In genomic region chr1:191184066-191184815, GRCm38 (mm10) we compare ENCODE assay signal across 7 mouse cellular contexts. TPM values are rescaled to one million over a fixed set of nuclear protein-coding genes. Genes with fewer than 3 reads are reported as not detected.
DNase-seq lines count a peak whose midpoint lies in the region; ATAC-seq lines count a peak whose summit lies in the region.

No protein-coding gene starts in this region.

- H3K27ac ChIP-seq in hindbrain, embryonic 10.5 days: 0 out of 2 replicates have a peak overlapping the region, but pooled peaks have one; percentile 19
- H3K27ac ChIP-seq in limb, embryonic 12.5 days: no peak overlapping the region
- no peak overlapping the region for H3K27ac ChIP-seq in midbrain, embryonic 15.5 days

- peaks cover 64% of the 10 kb centered on the region for H3K4me1 ChIP-seq in hindbrain, embryonic 10.5 days (replicated peaks)
- peaks cover 57% of the 10 kb centered on the region for H3K4me1 ChIP-seq in limb, embryonic 12.5 days (replicated peaks)
- peaks cover 43% of the 10 kb centered on the region for H3K4me1 ChIP-seq in midbrain, embryonic 15.5 days

- H3K9ac ChIP-seq in limb, embryonic 12.5 days (replicated peaks): peak overlapping the region; percentile 37
- H3K9ac ChIP-seq in midbrain, embryonic 15.5 days: 0 out of 2 replicates have a peak overlapping the region, but pooled peaks have one; percentile 29

- no peaks in the 10 kb centered on the region for H3K36me3 ChIP-seq in hindbrain, embryonic 10.5 days
- H3K36me3 ChIP-seq in limb, embryonic 12.5 days: no peaks in the 10 kb centered on the region
- no peaks in the 10 kb centered on the region for H3K36me3 ChIP-seq in midbrain, embryonic 15.5 days (replicated peaks)

- peak overlapping the region; percentile 98 for H3K4me2 ChIP-seq in limb, embryonic 12.5 days
- peak overlapping the region; percentile 94 for H3K4me2 ChIP-seq in midbrain, embryonic 15.5 days

- peak; percentile 22 for DNase-seq in thymus, postnatal 4 days
- DNase-seq in thymus, postnatal 10 days (ENCODE audit: low spot score in 2 of 2): no peak
- DNase-seq in embryo, embryonic 9.5 days (ENCODE audit: extremely low spot score): peak; percentile 67
- peak; percentile 61 for DNase-seq in hindbrain, embryonic 10.5 days (ENCODE audit: low spot score)

- ATAC-seq in limb, embryonic 12.5 days (ENCODE audit: insufficient number of reproducible peaks, insufficient read depth, low FRiP score, low TSS enrichment, low read depth): no peak
- ATAC-seq in midbrain, embryonic 15.5 days (replicated peaks): no peak
- ATAC-seq in megakaryocyte progenitor cell, adult 5-6 weeks (replicated peaks; ENCODE audit: poor library complexity): no peak

- no peaks in the 10 kb centered on the region for H3K9me3 ChIP-seq in hindbrain, embryonic 10.5 days
- H3K9me3 ChIP-seq in limb, embryonic 12.5 days: no peaks in the 10 kb centered on the region
- no peaks in the 10 kb centered on the region for H3K9me3 ChIP-seq in midbrain, embryonic 15.5 days

- under 1% methylated on average over 42 of the region's 42 CpGs for WGBS in hindbrain, embryonic 10.5 days
- under 1% methylated on average over 42 of the region's 42 CpGs for WGBS in limb, embryonic 12.5 days
- WGBS in midbrain, embryonic 15.5 days: 2% methylated on average over 42 of the region's 42 CpGs

- peak overlapping the region; percentile 56 for H3K4me3 ChIP-seq in hindbrain, embryonic 10.5 days
- peak overlapping the region; percentile 57 for H3K4me3 ChIP-seq in limb, embryonic 12.5 days (replicated peaks)
- H3K4me3 ChIP-seq in midbrain, embryonic 15.5 days: peak overlapping the region; percentile 54

- peaks cover 99% of the 10 kb centered on the region for H3K27me3 ChIP-seq in hindbrain, embryonic 10.5 days (ENCODE audit: insufficient read depth, poor library complexity, severe bottlenecking)
- peaks cover 82% of the 10 kb centered on the region for H3K27me3 ChIP-seq in limb, embryonic 12.5 days
- peaks cover 72% of the 10 kb centered on the region for H3K27me3 ChIP-seq in midbrain, embryonic 15.5 days (replicated peaks)

RNA-seq across cellular contexts. Expression of gene Fam71a, which starts 19.6 kb away (rescaled TPM):
- not detected in 2 replicates for polyA plus RNA-seq in hindbrain, embryonic 10.5 days (2016; fragmentation: Nextera tagmentation; extraction: Ambion mirVana)
- polyA plus RNA-seq in limb, embryonic 12.5 days (2016; fragmentation: Nextera tagmentation; extraction: Ambion mirVana): not detected in 2 replicates
- polyA plus RNA-seq in midbrain, embryonic 15.5 days (2015; fragmentation: Nextera tagmentation; extraction: Ambion mirVana): not detected in 2 replicates
- 0.12 TPM in 1 of 2 replicates, not detected in the other for total RNA-seq in megakaryocyte progenitor cell, adult 5-6 weeks (2015)
- total RNA-seq in megakaryocyte progenitor cell, adult 5-6 weeks (2017): not detected in 2 replicates

RNA-seq across cellular contexts. Expression of gene Atf3, which starts 33.6 kb away (rescaled TPM):
- polyA plus RNA-seq in hindbrain, embryonic 10.5 days (2016; fragmentation: Nextera tagmentation; extraction: Ambion mirVana): 2.4 and 2.9 TPM in 2 replicates
- 1.9 and 2.9 TPM in 2 replicates for polyA plus RNA-seq in limb, embryonic 12.5 days (2016; fragmentation: Nextera tagmentation; extraction: Ambion mirVana)
- 1.5 and 1.6 TPM in 2 replicates for polyA plus RNA-seq in midbrain, embryonic 15.5 days (2015; fragmentation: Nextera tagmentation; extraction: Ambion mirVana)
- total RNA-seq in megakaryocyte progenitor cell, adult 5-6 weeks (2015): 2.2 and 8.0 TPM in 2 replicates
- total RNA-seq in megakaryocyte progenitor cell, adult 5-6 weeks (2017): 1.0 and 20.5 TPM in 2 replicates

Comparison
In these comparisons a context has a peak if more than half of its experiments do, and no peak if none do; other contexts are left out.
1. DNase-seq: peak in thymus, postnatal 4 days (single experiment), embryo, embryonic 9.5 days (single experiment) and hindbrain, embryonic 10.5 days (single experiment); none in thymus, postnatal 10 days (0 of 2).
2. Peak in every context shown above with its lines, with median percentiles within 50 percentile points of each other: H3K4me3 ChIP-seq.